Mouse (Mus musculus): ENCODE measurements around the gene S1pr4. TPM values are rescaled to one million over a fixed set of nuclear protein-coding genes. Genes with fewer than 3 reads are reported as not detected.

Gene S1pr4
- total RNA-seq, 2 experiments from 2014 or later = 0.40 to 0.65 TPM

DNA sequence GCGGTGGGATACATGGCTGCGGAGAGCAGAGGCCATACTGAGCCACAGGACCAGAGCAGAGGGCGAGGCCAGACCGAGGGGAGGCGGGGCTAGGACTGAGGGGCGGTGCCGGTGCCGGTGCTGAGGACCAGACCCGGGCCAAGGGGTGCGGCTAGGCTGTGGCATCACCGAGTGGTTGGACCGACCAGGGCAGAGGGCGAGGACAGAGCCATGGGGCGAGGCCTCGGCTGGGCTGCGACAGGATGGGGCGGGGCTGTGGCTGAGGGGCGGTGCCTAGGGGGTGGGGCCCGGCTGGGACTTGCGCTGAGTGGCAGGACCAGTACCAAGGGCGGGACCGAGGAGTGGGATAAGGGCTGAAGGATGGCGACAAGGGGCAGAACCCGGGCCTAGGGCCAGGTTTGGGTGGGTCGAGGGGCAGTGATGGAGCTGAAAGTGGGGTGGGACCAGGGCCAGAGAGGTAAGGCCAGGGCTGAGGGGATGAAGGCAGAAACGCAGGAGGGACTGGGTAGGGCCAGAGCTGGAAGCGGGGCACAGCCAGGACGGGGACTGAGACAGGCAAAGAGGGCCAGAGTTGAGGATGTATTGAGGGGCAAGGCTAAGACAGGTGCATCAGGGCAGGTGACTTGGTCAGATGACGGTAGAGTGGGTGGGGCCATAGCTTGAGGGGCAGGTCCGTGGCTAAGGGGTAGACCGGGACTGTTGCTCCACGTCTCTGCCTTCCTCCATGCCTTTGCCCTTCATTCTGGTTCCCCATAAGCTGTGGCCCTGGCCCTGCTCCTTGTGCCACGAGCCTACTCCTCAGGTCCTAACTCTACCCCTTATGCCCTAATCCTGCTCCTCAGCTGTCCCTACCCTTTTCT lies 35.3 kb downstream of the S1pr4 start:
- peak; percentile 15 to 21 for DNase-seq

DNA sequence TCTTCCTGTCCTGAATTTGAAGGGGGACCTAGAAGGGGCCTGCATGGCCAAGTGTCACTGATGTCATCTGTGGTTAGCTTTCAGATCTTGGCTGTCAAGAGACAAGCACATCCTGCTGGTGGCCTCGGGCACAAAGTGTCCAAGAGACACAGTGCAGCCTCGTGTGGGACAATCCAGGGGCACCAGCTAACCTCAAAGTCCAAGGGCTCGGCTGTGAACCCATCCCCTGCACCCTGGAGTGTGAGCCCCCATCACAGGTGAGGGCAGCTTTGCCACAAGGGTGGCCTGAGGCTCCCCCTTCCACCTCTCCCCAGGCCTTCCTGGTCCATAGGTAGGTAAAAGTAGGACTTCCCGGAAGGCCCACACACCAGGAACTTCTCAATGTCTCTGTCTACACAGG lies 36.4 kb downstream of the S1pr4 start:
- peak; percentile 1 to 10 for DNase-seq

DNA sequence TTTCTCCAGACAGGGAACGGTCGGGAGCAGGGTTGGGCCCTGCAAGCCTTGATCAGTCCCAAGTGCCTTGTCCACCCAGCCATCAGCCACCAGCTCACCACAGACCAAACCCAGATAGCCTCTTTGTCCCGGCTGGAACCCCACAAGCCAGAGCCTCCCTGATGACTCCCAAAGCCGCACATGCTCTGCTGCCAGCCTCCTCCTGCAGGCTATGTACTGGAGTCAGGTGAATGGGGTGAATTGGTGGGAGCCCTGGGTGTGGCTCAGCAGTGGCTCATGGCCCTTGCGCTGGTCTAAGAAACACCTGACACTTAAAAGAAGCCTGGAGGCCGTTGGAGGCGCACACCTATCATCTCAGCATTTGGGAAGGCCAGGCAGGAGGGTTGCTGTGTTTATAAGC lies 37.0 kb downstream of the S1pr4 start:
- no peak for DNase-seq

DNA sequence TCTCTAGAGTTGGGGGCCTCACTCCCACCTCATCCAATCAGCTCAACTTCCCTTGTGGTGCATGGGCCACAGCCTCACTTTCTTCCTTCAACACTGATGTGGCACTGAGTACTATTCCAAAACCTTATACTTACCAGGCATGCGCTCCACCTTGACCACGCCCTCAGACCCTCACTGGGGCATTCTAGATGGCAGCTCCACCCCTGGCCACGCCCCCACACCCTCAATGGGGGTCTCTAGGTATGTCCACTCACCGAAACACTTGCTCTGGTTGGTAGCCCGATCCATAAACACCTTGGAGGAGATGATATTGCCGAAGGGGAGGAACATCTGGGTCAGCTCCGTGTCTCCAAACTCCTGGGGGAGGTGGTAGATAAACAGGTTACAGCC lies 37.5 kb downstream of the S1pr4 start:
- DNase-seq = peak in 1 of 2 experiments; percentile 2

DNA sequence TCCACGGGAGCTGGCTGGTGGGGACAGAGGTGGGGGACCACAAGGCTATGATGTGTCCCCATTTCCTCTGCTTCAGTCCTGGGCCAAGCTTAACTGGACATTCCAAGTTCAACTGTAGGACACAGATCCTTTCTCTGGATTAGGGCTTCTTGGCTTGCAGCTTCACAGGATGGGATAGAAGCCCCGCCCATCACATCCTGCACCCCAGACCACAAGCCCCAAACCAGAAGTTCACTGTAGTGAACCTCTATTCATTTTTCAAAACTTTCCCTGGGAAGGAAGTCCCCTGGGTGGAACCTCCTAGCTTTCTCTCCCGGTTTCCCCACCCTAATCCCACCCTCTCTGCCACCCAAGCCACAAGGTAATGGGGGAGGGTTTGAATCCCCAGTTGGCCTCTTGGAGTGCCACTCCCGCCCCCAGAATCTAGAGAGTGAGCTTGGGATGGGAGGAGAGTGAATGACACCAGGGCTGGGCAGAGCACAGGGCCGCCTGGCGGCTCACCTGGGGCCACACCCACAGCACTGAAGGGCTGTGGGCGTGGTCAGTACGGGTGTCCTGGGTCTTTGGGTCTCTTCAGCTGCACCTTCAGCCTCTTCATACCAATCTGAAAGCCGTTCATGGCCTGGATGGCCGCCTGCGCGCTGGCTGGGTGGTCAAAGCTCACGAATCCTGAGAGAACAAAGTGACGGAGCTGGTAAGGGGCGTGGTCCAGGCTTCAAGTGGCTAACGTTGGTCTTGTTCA lies 38.1 kb downstream of the S1pr4 start:
- no peak for DNase-seq

DNA sequence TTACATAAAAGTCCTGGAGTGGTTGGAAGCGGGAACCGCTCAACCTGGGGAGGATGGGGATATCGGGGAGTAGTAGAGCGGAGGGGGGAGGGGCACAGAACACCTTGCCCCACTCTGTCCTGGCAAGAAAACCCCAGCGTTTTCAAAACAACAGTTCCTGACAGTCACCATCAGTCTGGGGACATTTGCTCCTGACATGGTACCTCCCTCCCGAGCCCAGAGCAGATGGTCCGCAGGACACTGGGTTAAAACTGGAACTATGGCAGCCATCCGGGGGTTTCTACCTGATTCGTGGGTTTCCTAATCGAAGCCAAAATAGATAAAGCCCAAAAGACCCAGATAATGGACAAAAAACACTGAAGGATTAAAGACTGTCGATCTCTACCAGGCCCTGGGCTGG lies 39.0 kb downstream of the S1pr4 start:
- no peak for DNase-seq

DNA sequence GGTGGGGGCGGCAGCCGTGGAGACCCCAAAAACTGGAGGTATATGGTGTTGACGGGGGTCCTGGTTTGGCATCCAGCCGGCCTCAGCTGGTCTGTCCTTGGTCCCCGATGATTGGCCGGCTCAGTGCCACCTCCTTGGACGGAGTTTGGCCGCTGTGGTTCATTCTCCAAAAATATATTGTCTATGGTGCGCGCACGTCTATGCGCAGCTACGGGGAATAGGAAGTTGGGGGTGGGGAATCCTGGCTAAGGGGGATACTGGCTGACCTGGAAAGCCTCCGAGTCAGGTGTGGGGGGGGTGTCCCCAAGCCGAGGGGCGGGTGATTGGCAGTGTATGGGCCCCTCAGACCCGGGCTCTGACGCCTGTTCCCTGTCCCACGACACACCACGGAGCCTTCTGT lies 39.5 kb downstream of the S1pr4 start:
- no peak for DNase-seq

DNA sequence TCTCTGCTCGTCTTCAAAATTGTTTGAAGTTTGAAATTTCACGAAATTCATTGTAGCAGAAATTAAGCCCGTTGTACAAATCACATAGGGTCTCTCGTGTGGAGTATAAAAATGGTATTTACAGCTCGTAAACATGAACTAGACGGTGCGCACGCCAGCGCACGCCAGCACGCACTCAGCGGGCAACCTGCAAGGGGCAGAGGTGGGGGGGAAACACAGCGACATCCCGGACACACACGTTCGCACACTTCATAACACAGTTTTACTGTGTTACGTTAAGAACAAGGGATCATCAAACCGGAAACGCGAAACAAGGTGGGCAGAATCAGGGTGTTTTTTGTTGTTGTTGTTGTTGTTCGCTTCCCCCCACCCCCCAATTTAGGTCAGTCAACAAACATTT lies 40.5 kb downstream of the S1pr4 start:
- no peak for DNase-seq

DNA sequence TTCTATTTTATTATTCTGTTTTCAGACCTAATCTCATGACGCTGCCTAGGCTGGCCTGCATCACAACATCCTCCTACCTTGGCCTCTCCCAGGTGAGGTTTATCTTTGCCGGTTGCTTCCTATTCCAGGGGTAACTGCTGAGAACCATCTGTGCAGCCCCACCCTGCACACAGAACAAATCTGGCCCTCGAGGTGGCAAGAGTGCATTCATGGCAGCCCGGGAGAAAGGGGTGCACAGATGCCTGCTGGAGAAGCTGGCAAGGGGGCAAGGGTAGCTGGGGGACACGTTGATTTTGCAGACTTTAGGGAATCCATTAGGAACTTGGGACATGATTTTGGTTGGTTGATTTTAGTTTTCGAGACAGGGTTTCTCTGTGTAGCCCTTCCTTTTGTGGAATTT lies 41.7 kb downstream of the S1pr4 start:
- no peak for DNase-seq

DNA sequence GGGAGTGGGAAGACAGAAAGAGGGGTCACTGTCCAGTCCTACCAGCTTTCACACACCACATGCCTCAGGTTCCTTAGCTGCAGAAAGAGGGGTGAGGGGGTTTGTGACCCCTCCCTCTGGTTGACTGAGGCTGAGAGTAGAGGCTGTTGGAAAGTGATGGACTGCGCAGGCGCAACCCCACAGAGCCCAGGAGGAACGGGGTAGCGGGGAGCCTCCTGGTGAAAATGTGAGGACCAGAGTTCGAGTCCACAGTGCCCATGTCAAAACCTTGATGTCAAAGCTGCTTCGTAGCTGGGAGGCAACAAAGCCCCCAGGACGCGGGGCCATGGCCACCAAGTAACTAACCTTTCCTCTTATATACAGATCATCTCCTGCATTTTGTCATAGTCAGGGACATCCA lies 42.3 kb downstream of the S1pr4 start:
- no peak for DNase-seq

DNA sequence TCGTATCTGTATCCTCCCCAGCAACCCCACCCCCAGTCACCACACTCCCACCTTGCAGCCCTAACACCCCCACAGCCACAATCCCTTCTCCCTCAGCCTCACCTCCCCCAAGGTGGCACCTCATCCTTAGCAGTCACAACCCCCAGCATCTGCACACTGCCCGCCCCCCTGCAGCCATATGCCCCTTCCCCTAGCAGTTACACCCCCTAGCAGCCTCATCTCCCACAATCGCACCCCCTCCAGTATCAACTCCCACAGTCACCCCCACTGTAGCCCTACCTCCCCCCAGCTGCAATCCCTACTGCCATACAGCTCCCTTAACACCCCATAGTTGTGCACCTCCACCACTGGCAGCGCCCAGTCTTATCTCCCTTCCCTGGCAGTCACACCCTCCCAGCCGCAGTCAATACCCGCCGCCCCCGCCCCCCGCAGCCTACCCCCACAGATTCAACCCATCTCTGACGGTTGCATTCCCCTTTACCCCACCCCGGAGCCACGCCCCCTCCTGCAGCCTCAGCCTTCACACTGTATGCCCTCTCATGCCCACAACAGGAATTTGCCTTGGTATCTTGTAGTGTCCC lies 42.9 kb downstream of the S1pr4 start:
- no peak for DNase-seq

DNA sequence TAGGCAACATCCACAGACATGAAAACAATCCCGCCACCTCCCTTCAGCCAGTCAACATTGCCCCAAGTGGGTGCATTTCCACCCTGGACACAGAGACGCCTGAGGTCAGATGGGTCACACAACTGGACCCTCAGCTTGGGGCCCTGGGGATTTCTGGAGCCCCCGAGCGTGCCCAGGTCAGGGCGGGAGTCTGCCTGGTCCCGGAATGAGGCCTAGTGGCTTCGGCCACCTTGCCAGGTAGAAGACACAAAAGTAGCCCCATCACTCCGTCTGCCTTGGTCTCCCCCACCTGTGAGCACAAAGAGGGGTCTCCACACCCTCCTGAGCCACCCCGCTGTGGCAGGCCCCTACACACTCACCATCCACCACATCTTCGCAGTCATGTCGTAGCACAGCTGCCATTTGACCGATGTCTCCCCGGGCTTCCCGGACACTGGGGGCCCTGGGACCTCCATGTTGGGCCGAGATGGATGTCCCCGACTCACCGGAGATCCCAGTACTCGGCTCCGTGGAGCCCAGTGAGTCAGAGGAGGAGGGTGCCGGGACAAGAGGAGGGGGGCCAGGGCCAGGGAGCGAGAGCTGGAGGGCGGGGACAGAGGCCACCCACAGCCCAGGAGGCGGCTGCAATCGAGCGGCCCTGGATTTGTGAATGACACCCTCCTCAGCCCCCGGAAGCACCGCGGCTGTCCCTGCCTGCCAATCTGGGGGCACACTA lies 44.6 kb downstream of the S1pr4 start, which contains the start of gene Nfic:
Nfic (minus strand) TSS at position 455 of the 715 bp plus-strand sequence.
- DNase-seq = no peak

DNA sequence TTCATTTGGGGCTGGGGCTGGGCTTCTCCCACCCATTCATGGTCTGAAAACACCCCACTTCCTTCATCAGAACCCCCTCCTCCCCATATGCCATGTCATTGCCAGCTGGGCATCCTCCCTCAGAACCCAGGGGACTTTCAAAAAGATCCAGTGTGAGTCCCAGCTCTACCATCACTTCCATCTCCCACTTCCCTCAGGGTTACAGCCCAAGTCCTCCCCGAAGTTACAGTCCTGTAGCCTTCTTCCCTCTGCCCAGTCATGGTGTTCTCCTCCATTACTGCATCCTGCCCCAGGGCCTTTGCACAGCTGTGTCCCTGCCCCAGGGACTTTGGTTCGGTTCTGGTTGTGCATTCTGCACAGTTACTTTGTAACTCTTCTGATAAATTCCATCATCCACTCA lies 45.8 kb downstream of the S1pr4 start:
- DNase-seq = no peak

DNA sequence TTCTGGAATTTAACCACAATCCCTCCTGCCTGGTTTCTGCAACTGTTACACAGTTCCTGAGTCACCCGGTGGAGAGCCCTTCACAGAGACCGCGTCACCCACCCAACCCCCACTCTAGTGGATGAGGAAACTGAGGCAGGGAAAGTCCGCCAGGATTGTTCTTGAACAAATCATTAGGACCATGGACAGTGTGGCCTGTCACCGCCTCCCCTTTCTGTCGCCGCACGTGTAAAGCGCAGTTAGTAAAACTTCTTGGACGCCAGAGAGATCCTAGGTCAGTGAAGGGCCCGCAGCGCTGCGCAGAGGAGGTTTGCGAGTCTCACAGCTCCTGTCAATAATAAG lies 47.0 kb downstream of the S1pr4 start:
- no peak for DNase-seq

DNA sequence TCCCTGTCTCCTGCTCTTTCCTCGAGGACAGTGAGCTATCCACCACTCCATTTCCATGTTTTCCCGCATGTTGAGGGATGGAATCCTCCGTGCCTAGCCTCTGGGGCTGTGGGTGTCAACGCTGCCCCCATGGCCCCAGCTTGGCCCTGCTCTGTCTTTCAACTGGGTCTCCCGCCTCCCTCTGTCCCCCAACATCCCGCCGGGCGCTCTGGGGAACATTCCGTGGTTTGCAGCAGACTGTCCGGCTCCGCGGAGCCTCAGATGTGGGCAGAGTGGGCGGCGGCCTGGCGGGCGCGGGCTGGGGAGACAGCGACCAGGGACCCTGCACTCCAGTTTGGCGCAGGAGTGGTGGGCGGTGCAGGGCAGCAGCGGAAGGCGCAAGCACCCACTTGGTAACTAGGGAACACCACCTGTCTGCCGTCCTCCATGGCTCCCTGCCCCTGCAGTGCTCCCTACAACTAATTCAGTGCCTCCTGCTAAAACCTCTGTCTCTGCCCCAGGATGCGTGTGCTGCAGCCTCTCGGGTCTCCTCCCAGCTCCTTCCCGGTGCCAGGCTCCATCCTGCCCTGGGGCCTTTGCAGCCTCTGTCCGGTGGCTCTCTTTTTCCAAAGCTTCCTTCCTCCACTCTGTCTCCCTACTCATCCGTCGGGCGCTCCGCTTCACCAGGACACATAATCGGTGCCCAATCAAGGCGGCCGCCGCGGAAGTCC lies 47.5 kb downstream of the S1pr4 start:
- peak in 1 of 2 experiments; percentile 2 for DNase-seq

DNA sequence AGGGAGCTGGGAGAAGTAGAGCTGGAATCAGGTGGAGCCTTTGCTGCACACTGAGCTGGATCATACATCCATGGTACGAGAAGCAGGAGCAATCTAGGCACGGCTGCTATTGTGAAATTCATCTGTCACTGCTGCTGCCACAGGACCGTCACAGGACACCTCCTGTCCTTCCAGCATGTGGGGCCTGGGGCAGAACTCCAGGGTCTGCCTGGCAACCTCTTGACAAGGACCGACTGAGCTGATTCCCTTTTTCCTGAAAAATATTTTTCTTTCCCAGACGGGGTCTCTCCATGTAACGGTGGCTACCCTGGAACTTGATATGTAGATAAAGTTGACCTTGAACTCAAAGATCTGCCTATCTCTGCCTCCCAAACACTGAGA lies 48.6 kb downstream of the S1pr4 start:
- no peak for DNase-seq

DNA sequence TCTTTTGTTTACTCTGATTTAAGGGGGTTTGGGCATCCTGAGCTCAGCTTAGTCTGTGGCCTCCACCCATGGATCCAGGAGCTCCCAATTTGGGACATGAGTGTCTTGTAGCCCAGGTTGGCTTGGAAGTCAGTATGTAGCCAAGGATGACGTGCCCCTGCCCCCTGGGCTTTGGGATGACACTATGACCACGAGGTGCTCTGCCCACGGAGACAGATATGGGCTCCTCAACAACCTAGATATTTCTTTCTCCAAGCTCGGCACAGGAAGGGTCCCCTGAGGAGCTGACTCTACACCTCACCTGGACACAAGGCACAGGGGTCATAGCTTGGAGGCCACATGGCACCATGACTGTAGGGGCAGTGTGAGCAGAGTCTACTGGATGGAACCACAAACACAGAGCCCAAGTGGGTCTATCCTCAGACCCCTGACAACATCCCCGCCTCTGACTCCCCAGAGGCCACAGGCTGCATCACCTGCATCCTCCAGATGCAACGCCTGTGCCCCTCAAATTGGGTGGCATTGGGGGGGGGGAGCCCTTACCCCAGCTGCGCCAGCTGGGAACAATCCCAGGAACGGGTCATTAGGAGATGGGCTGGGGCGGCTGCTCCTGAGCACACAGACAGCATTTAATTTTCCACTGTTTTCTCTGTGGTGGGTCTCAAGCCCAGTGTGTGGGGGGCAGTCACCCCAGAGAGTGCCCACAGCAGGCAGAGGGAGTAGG lies 49.1 kb downstream of the S1pr4 start:
- DNase-seq = no peak

DNA sequence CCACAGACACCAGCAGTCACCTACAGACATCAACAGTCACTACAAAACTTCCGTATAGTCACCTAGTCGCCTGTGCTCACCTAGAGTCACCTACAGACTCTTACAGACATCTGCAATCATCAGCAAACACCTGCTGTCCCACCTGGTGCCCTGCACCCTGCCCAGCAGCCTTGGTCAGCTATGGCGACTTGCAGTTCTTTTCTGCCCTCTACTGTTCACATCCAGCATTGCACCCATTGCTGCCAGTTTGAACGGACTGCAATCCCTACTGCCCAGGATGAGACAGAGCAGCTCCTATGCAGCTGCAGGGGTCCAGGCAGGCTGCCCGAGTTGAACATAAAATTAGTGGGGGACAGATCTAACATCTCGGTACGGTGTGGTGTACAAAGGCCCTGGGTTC lies 49.8 kb downstream of the S1pr4 start:
- peak; percentile 75 to 80 for DNase-seq

Data from layer of hippocampus, postnatal 36 days (tissue).